Mouse (Mus musculus): ENCODE data around the gene Hand2.

The Hand2 gene

DNA sequence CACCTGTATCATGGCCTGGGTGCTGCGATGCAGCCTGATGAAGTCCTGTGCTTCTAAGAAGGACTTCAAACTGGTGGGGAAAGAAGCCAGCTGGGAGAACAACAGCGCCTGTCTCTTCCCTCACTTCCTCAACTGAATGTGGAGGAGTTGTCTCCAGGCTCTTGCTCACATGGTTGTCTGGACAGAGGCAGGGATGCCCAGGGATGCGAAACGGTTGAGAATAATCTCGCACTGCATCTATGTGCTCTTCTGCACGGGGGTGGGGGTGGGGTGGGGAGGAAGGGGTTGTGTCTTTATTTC, 20.7 kb downstream of the Hand2 start:
- in situ Hi-C loops (cut with MboI; ENCODE audit: low sequenced_read_pairs): no loop called here

DNA sequence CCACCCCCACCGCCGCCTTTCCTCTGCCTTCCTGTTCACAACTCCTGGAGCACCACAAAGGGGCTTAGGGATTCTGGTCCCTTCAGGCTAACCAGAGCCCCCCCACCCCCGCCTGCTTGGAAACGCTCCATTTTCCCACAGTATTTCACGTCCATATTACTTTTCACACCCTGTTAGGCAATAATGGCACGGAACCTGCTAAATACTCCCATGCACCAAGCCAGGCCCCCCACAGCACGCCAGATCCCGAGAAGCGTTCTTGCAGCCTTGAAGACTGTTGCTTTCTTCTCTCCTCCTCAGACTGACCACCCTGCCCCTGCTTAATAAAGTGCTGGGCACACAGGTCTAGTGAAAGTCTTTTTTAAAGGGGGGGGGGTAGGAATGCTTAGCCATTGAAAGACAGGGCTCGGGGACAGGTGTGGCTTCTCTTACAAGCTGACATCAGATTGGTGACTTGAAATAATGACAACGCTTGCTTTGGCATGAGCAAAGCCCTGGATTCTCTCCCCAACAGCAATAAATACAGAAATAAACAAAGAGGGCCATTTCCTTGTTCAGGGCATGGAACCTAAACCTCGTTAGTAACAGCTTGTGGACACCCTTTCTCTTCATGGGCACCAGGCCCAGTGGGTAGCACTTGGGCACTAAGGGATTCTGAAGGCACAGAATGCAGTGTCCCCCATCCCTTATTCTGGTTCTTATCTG, 21.8 kb downstream of the Hand2 start:
- in situ Hi-C loops (cut with MboI; ENCODE audit: low sequenced_read_pairs): no loop called here

DNA sequence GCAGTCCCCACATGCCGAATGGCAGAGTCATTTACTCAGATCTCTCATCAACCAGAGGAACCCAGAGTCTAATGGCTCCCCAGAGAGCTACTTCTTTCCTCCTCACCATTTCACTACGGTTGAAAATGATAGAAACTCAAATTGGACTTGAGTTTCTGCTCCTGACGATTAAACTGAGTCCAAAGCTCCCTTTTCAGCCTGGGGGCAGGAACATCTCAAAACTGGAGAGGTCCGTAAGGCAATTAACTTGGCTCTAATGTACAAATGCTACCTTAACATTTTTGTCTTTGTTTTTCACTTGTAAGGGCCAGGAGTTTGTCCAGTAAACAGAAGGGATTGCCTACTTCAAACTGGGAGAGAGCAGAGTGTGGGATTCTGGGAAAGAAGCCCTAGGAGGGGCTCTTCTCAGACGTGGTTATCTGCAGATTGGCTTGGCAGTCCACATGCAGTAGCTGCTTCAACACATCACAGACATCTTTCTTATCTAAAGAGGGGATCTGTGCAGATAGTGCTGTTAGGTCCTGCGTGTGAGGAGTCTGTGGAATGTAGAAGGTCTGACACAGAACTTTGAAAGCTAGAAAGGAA, 23.0 kb downstream of the Hand2 start:
- in situ Hi-C loops (cut with MboI; ENCODE audit: low sequenced_read_pairs): no loop called here

DNA sequence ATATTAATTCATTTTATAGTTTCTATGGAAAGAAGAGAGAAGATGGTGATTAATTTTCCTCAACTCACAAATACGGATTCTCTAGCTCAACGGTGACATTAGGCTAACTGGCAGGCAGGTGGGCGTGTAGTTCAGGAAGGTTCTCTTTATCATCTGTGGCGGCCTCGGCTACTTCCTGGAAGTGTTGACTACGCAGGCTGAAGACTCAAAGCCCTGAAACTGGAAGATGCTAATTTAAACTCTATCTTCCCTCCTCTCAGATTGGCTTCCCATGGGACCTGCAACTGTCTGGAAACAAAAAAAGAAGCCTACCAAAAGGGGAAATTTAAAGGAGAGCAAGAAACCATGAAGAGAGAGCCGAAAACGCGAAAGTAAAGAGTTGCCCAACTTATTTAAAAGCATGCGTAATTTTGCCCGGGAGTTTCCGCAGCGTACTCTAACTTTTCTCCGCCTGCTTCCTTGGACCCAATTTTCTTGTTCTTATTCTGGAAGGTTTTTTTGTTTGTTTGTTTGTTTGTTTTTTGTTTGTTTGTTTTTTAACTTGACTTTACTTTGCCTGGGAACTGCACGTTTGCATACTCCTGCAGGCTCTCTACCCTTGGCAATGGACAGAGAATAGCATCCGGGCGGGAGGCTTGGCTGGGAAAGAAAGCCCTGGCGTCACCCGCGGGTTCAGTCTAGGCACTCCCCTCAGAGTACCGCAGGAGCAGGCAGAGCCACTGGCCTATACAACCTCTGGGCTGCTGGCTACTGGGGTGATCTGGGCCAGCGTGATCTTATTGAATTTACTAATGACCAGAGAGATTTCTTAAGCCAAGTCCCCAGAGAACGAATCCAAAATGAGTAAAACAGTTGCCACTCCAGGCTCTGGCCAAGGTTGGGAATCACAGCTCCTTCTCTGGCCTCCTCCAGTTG, 24.4 kb downstream of the Hand2 start:
- in situ Hi-C loops (cut with MboI; ENCODE audit: low sequenced_read_pairs): no loop called here

DNA sequence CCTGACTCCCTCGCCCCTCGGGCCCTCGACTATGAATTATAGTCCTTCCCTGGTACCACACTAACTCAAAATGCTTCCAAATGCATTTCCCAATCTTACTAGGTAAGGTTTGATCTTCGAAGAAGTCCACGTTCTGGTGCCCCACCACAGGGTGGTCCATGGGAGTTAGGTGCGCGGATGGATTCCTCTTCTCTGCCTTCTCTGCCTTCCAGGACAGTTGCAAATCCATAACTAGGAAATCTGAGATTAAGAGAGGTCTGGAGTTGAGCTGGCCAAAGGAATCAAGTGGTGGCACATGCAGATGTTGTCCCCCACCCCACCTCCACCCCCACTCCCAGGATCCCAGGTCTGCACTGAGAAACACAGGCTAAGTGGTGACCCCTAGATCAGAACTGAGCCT, 25.6 kb downstream of the Hand2 start:
- in situ Hi-C loops (cut with MboI; ENCODE audit: low sequenced_read_pairs): no loop called here

DNA sequence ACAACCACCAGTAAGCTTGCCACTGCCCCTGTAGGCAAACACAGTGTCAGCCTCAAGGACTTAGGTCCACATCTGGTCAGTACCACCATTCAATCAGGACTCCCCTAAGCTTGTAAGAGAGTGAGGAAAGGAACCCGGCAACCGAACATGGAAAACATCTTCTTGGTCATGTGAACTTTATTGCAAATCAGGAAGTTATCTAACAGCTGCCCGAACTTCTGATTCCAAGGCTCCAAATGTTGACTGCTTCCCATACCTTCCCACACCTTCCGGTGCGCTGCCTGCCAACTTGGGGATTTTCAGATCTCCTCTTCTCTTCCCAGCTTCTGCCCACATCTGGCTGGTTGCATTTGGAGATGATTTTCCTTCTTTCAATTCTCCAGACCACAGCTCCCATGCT, 26.4 kb downstream of the Hand2 start:
- in situ Hi-C loops (cut with MboI; ENCODE audit: low sequenced_read_pairs): no loop called here

DNA sequence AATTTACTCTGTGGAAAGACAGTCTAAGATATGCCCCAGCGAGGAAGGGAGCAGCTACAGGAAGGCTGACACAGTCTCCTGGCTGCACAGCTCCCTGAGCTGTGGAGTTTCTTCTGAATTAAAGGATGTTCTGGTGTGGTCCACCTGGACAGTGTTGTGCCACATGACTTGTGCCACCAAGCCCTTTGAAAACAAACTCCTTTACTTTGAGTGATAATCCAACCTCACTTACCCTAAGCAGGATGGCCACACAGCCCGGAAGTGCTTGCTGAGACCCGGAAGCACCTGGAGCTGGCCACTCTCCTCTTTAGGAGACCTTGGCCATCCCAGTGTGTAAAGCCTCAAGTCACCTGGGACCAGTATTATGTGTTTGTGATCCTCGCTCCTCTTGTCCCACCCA, 27.5 kb downstream of the Hand2 start:
- in situ Hi-C loops (cut with MboI; ENCODE audit: low sequenced_read_pairs): no loop called here

DNA sequence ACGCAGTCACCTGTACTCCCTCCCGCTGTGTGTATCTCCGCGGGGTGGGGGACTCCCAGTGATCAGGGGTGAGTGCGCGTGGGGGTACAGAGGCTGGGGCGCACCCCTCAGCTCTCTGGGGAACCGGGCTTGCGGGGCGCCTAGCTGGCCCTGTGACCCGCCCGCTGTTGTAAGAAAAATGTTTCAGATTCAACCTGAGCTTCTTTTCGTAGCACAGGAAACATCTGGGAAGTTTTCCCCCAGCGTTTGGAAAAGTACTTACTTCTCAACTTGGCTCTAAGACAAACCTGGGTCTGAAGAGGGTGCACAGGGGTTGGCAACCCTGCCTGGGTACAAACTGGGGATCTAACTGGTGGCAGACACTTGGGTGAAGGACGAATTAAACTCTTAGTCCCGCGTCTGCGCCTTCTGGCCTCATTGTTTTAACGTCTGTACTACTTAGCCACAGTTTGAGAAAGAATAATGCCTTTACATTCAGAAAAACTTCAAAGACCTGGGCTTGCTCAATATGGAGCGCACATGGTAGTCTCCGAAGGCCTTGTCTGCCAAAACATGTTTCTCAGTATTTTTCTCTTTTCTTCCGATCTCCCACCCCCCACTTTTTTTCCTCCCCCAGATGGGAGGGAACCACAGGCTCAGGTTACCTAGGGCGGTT, 28.2 kb downstream of the Hand2 start:
- in situ Hi-C loops (cut with MboI; ENCODE audit: low sequenced_read_pairs): no loop called here

DNA sequence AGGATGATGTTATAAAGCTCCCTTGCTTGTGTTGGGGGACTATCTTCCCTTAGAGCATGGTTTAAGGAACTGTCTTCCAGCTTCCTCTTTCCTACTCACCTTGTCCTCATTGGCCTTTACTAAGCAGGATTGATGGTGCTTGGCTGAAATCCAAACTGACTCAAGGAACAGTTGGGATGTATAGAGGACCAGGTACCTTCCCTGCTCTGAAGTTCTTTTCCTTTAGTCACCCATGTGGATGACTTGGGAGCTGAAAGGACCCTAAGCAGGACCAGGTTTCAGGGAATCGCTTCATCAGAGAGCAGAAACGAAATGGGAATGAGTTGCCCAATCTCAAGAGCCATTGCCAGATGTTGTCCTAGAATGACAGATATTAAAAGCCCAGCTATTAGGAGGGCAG, 31.1 kb downstream of the Hand2 start:
- in situ Hi-C loops (cut with MboI; ENCODE audit: low sequenced_read_pairs): no loop called here

DNA sequence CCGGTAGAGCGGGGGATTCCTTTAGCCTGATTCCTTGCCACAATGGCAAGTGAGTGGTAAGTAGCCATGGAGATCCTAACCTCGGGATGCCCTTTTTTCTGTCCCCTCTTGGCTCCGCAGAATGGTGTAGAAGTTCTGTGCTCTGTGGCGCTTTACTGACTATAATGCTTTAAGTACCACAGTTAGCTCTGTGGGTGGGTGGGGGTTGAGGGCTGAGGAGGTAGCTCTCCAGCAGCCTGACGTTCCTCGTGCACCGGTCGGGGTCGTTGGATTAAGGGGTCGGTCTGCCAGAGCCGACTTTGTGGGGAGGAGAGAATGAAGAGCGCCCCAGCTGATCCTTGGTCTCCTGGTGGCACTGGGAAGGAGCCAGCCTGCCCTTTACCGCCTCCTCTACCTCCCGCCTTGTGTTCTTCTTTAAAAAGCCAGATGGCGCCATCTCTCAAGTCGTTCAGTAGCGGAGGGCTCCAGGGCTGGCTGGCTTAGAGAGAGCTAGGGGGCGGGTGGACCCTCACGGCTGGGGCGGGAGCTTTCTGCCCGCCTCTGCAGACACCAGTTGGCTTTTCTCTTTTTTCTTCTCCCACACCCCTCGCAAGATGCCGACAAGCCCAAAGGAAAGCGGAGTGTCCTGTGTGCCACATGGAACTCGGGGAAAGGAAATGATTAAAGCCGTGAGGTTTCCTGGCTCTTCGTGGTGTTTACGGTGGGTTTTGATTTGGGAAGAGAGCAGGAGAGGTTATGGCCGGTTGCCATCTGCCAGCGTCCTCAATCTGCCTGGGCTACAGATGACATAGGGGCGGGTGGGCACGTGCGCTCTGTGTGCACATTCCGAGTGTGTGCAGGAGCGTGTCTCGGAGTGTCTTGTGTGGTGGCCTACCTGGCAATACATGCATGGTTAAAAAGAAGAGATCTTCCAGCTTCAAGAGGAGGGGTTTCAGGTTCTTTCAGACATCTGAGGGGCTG, 32.8 kb downstream of the Hand2 start:
- in situ Hi-C loops (cut with MboI; ENCODE audit: low sequenced_read_pairs): no loop called here

DNA sequence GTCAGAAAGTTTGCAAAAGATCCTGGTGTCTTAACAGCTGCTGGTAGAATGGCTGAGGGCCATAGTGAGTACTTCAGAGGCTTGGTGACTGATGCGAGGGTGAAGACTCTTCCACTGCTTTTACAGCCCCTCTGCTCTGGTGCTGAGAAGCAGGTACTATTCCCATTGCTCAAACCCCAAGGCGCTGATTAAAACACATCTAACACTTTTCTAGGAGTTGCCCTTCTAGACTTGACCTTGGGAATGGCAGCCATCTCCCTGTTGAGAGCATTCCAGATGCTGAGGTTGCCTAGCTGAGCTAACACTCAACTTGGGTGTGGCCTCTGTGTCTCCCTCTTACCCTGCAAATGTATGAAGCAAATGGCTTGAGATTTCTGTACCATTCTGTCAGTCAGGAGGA, 34.1 kb downstream of the Hand2 start:
- in situ Hi-C loops (cut with MboI; ENCODE audit: low sequenced_read_pairs): no loop called here

DNA sequence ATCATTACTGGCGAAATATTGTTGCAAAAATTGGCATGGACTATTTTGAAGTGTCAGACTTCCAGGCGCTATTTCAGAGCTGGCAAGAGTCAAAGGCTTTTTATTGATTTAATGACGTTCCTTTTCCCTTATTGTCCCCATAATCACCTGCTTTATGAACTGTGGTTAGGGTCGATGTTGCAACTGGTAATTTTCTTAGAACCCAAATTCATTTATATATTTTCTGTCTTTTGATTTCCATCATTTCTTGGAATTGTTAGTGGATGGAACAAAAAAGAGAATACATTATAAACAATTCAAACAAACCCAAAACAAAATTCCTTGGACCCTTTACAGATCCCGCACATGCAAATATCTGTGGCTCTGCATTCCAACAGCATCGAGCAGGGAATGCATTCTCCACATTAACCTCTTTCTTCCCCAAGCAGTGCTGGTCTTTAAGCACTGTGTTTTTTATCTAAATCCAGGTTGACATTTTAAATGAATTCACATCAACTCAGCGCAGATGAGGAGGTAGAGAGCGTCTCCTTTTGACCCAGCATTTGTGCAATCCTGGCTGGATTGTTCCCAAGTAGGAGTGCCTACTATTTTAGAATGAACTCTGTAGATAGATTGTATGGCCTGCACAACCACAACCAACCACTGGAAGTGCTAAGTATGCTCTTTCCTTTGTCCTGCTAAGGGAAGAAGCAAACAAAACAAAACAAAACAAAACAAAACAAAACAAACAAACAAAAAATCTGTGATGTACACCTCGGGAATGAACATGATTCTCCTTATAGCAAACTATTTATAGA, 35.9 kb downstream of the Hand2 start:
- in situ Hi-C loops (cut with MboI; ENCODE audit: low sequenced_read_pairs): no loop called here

DNA sequence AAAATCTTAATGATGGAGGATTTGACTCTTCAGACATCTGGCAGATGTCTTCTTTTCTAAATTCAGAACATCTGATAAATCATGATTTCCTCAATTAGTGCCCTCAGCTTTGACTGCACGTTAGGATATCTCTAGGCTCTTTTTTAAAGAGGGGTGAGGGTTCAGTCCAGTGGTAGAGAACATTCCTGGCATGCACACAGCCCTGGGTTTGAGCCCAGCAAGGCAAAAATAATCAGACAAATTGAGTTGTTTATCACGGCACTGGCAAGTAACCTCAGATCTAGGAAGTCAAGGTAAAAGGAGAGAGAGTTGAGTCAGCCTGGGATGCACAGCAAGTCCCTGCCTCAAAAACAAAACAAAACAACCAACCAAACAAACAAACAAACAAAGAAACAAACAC, 39.7 kb downstream of the Hand2 start:
- in situ Hi-C loops (cut with MboI; ENCODE audit: low sequenced_read_pairs): no loop called here

DNA sequence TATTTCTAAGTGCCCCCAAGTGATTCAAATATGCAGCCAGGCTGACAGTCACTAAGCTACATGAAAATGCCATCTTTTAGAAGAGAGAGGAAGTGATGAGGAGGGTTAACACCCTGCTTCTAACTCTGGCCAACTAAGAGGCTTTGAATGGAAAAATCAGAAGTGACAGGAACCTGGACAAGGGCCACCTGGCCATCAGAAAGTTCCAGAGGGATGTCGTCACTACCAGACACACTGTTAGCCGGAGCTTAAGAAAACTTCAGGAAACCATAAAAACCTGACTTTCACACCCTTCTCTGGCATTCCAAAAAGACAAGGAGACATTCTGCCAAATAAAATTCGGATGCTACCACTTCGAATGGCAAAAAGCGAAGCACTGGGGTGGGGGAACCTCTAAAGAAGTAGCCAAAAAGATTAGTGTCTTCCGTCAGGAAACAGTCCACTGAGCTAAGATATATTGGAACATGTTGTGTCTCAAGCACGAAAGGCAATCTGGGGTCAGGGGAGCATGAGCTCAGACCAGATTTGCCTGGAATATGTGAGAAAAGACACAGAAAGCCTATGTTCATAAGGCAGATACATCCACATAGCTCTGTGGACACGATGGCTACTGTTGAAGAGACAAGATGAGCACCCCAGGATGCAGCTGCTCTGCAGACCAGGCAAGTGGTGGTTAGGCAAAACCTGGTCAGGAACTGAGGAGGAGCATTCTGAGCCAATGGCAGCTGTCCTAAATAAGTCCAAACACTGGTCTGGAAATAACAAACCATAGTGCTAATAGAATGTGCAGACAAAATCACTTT, 40.4 kb downstream of the Hand2 start:
- in situ Hi-C loops (cut with MboI; ENCODE audit: low sequenced_read_pairs): no loop called here

DNA sequence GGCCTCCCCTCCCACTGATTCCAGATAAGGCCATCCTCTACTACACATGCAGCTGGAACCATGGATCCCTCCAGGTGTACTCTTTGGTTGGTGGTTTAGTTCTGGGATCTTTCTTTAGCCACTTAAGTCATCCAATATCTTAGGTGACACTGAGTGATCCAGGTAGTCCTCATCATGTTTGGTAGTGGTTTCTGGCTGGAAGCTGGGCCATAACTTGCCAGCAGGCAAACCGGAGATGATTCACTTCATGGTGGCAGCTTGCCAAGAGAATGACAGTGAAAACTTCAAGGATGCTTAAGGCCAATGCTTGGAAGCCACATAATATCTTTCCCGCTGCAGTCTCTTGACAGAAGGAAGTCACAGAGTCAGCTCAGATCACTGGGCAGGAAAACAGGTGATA, 42.1 kb downstream of the Hand2 start:
- in situ Hi-C loops (cut with MboI; ENCODE audit: low sequenced_read_pairs): no loop called here

DNA sequence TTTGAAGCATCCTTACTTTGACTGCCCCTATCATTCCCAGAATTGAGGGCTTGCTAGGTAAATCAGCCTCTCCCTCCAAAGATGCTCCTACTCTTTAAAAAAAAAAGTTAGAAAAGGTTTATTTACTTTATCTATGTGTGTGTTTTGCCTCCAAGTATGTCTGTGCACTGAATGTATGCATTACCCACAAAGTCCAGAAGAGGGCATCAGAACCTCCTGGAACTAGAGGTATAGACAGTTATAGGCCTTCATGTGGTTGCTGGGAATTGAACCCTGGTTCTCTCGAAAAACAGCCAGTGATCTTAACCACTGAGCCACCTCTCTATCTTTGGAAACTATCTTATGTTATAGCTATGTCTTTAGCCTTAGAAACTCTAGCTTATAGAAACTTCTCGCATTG, 53.3 kb downstream of the Hand2 start:
- in situ Hi-C loops (cut with MboI; ENCODE audit: low sequenced_read_pairs): no loop called here

Measured in CH12F3 (cell line).